Mouse (Mus musculus) megakaryocyte, embryonic 14.5 days (primary cell): ENCODE data around the gene Wipf1.

Experiments used
- FLI1 ChIP-seq: IDR thresholded peaks from 2 replicates; pipeline ENCODE4 v1.6.1; 2012; ENCODE audit warnings: low read length, inconsistent platforms, mixed read lengths
- GATA1 ChIP-seq: IDR thresholded peaks from 3 replicates; pipeline ENCODE4 v1.6.1; 2012; ENCODE audit warnings: mixed read lengths, low read length, inconsistent platforms, borderline replicate concordance

- TF ChIP-seq GATA1: no peak
- TF ChIP-seq FLI1: no peak
Observed at GRCm38 (mm10) chr2:73454186-73454585, 75.3 kb downstream of the Wipf1 start.
